Mouse (Mus musculus) neural tube, embryonic 15.5 days (tissue): ENCODE results near the gene Ep300. TPM values are rescaled to one million over a fixed set of nuclear protein-coding genes. Genes with fewer than 3 reads are reported as not detected.
A peak's percentile ranks its signal among the peaks of the same experiment; 100 is the strongest.

Experiments
- ATAC-seq: fragments of 200-750 bp; cut with Nextera tagmentation; 2 replicates; pipeline ENCODE4 v1.8.0; 2017; ENCODE audit warnings: mild to moderate bottlenecking, moderate TSS enrichment, moderate library complexity; ENCODE audit not compliant: low FRiP score
- H3K27ac ChIP-seq: fragments of 300-500 bp; sonication (generic); replicated peaks from 2 replicates; pipeline ENCODE4 v1.5.1; 2015; ENCODE audit warnings: mild to moderate bottlenecking, inconsistent platforms
- H3K27me3 ChIP-seq: fragments of 300-500 bp; sonication (generic); replicated peaks from 2 replicates; pipeline ENCODE4 v1.6.1; 2015; ENCODE audit warnings: inconsistent platforms
- H3K36me3 ChIP-seq: fragments of 300-500 bp; sonication (generic); 2 replicates; pipeline ENCODE4 v1.6.1; 2015; ENCODE audit warnings: inconsistent platforms
- H3K4me1 ChIP-seq: fragments of 300-500 bp; sonication (generic); 2 replicates; pipeline ENCODE4 v1.6.1; 2015; ENCODE audit warnings: inconsistent platforms
- H3K4me2 ChIP-seq: fragments of 300-500 bp; sonication (generic); 2 replicates; pipeline ENCODE4 v1.6.1; 2015; ENCODE audit warnings: inconsistent platforms, mild to moderate bottlenecking, moderate library complexity
- H3K4me3 ChIP-seq: fragments of 300-500 bp; sonication (generic); replicated peaks from 2 replicates; pipeline ENCODE4 v1.5.1; 2015; ENCODE audit warnings: mild to moderate bottlenecking, inconsistent platforms
- H3K9ac ChIP-seq: fragments of 300-500 bp; sonication (generic); replicated peaks from 2 replicates; pipeline ENCODE4 v1.6.1; 2015; ENCODE audit warnings: mild to moderate bottlenecking, inconsistent platforms
- H3K9me3 ChIP-seq: fragments of 300-500 bp; sonication (generic); replicated peaks from 2 replicates; pipeline ENCODE4 v1.6.1; 2016; ENCODE audit warnings: inconsistent platforms
- WGBS: fragments of 180-500 bp; shearing (Covaris S2); methylation state at CpG from one replicate; pipeline ENCODE4 v1.1.7; 2015; ENCODE audit warnings: mixed read lengths; 5-methylcytosine and 5-hydroxymethylcytosine counted together
- polyA plus RNA-seq: library from polyadenylated mRNA; unstranded; fragments of >200 nt; fragmentation: Nextera tagmentation; extraction: Ambion mirVana; gene quantifications from 2 replicates; pipeline ENCODE4 v1.2.1, GENCODE M21; 2015

The Ep300 gene
- polyA plus RNA-seq, 1 experiment from 2014 or later = 20.0 TPM

DNA sequence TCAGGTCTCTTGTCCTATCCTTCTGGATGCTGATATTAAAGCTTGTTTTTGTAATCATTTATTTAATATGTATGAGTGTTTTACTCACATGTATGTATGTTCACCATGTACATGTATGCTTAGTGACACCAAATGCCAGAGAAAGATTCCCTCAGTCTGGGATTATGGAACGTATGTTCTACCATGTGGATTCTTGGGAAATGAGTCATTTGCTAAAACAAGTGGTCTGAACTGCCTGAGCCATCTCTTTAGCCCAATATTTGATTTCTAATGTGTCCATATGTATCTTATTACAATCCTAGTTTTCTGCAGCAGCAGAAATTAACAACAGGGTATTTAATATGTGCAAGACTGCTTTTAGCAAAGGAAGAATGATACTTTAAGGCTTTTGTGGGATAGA lies 20.1 kb downstream of the Ep300 start:
- WGBS = 69% methylated on average over 1 of the region's 1 CpGs

GRCm38 (mm10) chr15:81606634-81607033 lies 21.5 kb downstream of the Ep300 start:
- no peak overlapping the region for H3K9ac ChIP-seq
- peaks cover 45% of the 10 kb centered on the region for H3K36me3 ChIP-seq
- H3K27ac ChIP-seq = no peak overlapping the region
- H3K4me3 ChIP-seq = no peak overlapping the region
- H3K9me3 ChIP-seq = no peaks in the 10 kb centered on the region
- no peak overlapping the region for H3K4me2 ChIP-seq
- H3K4me1 ChIP-seq = no peaks in the 10 kb centered on the region
- ATAC-seq = no peak
- no peaks in the 10 kb centered on the region for H3K27me3 ChIP-seq
- WGBS = 95% methylated on average over 1 of the region's 1 CpGs

More for the DNA sequence above, 20.1 kb downstream of the Ep300 start:
- Histone ChIP-seq H3K4me2 (no peak overlapping the region), H3K27ac (no peak overlapping the region), H3K36me3 (peaks cover 39% of the 10 kb centered on the region), H3K9me3 (no peaks in the 10 kb centered on the region), H3K9ac (no peak overlapping the region), H3K27me3 (no peaks in the 10 kb centered on the region), H3K4me1 (no peaks in the 10 kb centered on the region), H3K4me3 (no peak overlapping the region)
- no peak for ATAC-seq

DNA sequence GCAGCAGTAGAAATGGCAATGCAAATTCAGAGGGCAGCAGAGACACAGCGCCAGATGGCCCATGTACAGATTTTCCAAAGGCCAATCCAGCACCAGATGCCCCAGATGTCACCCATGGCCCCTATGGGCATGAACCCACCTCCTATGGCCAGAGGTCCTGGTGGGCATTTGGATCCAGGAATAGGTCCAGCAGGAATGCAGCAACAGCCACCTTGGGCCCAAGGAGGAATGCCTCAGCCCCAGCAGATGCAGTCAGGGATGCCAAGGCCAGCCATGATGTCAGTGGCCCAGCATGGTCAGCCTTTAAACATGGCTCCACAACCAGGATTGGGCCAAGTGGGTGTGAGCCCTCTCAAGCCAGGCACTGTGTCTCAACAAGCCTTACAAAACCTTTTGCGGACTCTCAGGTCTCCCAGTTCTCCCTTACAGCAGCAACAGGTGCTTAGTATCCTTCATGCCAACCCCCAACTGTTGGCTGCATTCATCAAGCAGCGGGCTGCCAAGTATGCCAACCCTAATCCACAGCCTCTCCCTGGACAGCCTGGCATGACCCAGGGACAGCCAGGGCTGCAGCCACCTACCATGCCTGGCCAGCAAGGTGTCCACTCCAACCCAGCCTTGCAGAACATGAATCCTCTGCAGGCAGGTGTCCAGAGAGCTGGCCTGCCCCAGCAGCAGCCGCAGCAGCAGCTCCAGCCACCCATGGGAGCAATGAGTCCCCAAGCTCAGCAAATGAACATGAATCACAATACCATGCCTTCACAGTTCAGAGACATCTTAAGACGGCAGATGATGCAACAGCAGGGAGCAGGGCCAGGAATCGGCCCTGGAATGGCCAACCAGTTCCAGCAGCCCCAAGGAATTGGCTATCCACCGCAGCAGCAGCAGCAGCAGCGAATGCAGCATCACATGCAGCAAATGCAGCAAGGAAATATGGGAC lies 64.6 kb downstream of the Ep300 start:
- no peaks in the 10 kb centered on the region for H3K27me3 ChIP-seq
- ATAC-seq = no peak
- no peak overlapping the region for H3K4me2 ChIP-seq
- 92% methylated on average over 8 of the region's 8 CpGs for WGBS
- H3K4me1 ChIP-seq = no peaks in the 10 kb centered on the region
- no peak overlapping the region for H3K4me3 ChIP-seq
- H3K36me3 ChIP-seq = peaks cover 66% of the 10 kb centered on the region
- no peaks in the 10 kb centered on the region for H3K9me3 ChIP-seq
- H3K9ac ChIP-seq = no peak overlapping the region
- no peak overlapping the region for H3K27ac ChIP-seq

- no peak for ATAC-seq
These were observed 65.5 kb downstream of the Ep300 start for GRCm38 (mm10) chr15:81650636-81651035.

GRCm38 (mm10) chr15:81661701-81662100 lies 76.5 kb downstream of the Ep300 start:
- 95% methylated on average over 2 of the region's 2 CpGs for WGBS
- H3K4me2 ChIP-seq = no peak overlapping the region
- ATAC-seq = no peak
- no peak overlapping the region for H3K9ac ChIP-seq
- H3K27me3 ChIP-seq = no peaks in the 10 kb centered on the region
- H3K36me3 ChIP-seq = no peaks in the 10 kb centered on the region
- H3K4me1 ChIP-seq = peaks cover 15% of the 10 kb centered on the region
- H3K9me3 ChIP-seq = no peaks in the 10 kb centered on the region
- H3K27ac ChIP-seq = no peak overlapping the region
- no peak overlapping the region for H3K4me3 ChIP-seq

More at GRCm38 (mm10) chr15:81650636-81651035, 65.5 kb downstream of the Ep300 start:
- H3K27me3 ChIP-seq = no peaks in the 10 kb centered on the region
- WGBS = 85% methylated on average over 7 of the region's 7 CpGs
- no peak overlapping the region for H3K9ac ChIP-seq
- no peaks in the 10 kb centered on the region for H3K4me1 ChIP-seq
- H3K27ac ChIP-seq = no peak overlapping the region
- H3K4me3 ChIP-seq = no peak overlapping the region
- H3K4me2 ChIP-seq = no peak overlapping the region
- H3K9me3 ChIP-seq = no peaks in the 10 kb centered on the region
- peaks cover 58% of the 10 kb centered on the region for H3K36me3 ChIP-seq

- H3K27ac ChIP-seq = no peak overlapping the region
- H3K4me2 ChIP-seq = peak overlapping the region; percentile 91
- peaks cover 13% of the 10 kb centered on the region for H3K36me3 ChIP-seq
- no peaks in the 10 kb centered on the region for H3K27me3 ChIP-seq
- no peak overlapping the region for H3K9ac ChIP-seq
- 59% methylated on average over 10 of the region's 10 CpGs for WGBS
- no peaks in the 10 kb centered on the region for H3K9me3 ChIP-seq
- ATAC-seq = peak; percentile 29; the same call in 1 of the 2 replicates
- H3K4me3 ChIP-seq = peak overlapping the region; percentile 81
- H3K4me1 ChIP-seq = peaks cover 15% of the 10 kb centered on the region
These were observed 78.1 kb downstream of the Ep300 start for GRCm38 (mm10) chr15:81663281-81663680.

DNA sequence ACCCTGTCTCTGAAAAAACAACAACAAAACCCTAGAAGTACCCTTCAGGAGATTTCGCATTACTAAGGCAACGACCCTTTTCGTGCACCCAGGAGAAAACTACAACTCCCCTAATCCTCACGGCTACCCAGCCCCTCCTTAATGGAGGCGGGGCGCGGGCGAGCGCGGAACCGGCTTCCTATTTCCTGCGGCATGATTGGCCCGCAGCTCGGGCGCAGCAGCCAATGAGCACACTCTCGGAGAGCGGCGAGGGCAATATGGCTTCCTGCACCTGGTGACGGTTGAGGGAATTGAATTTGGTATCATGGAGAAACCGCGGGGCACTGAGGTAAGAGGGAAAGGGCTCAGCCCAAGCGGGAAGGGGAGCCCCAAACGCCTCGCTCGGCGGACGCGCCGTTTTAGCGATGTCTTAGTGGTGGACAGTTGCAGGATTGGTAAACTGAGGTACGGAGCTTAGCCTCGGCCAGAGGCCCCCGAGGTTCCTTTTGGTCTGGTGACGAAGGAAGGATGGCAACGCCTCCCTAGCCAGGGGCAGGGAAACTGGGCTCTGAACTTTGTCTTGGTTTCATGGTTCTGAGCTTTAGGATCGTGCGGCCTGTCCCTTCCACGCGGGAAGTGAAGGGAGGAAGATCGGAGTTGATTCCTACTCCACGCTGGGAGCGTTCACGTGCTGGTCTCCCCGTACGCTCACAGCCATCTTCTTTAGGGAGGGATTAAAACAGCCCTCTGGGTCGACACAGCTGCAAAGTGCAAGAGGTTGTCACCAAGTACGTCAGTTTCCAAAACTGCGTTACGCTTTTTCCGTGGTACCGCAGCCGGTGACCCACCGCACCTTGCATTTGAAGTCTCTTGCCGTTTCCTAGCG lies 78.8 kb downstream of the Ep300 start, which contains the start of gene L3mbtl2:
Gene L3mbtl2, plus strand, starts transcription at position 193 of the 865 bp plus-strand sequence.
- Histone ChIP-seq H3K4me1 (peaks cover 15% of the 10 kb centered on the region), H3K27ac (peak within 1 kb of the TSS; percentile 56), H3K4me2 (peak within 1 kb of the TSS; percentile 91), H3K9me3 (no peaks in the 10 kb centered on the region), H3K9ac (peak within 1 kb of the TSS; percentile 63), H3K27me3 (no peaks in the 10 kb centered on the region), H3K36me3 (peaks cover 19% of the 10 kb centered on the region), H3K4me3 (peak within 1 kb of the TSS; percentile 81)
- under 1% methylated on average over 55 of the region's 55 CpGs for WGBS
- ATAC-seq = peak; percentile 99

- Histone ChIP-seq H3K27ac (no peak overlapping the region), H3K4me1 (peaks cover 15% of the 10 kb centered on the region), H3K4me2 (no peak overlapping the region), H3K36me3 (peaks cover 35% of the 10 kb centered on the region), H3K9me3 (no peaks in the 10 kb centered on the region), H3K9ac (no peak overlapping the region), H3K4me3 (no peak overlapping the region), H3K27me3 (no peaks in the 10 kb centered on the region)
- ATAC-seq = no peak
- 93% methylated on average over 10 of the region's 10 CpGs for WGBS
These were observed 81.8 kb downstream of the Ep300 start for GRCm38 (mm10) chr15:81666957-81667356.

GRCm38 (mm10) chr15:81670231-81670640 lies 85.1 kb downstream of the Ep300 start:
- H3K27ac ChIP-seq = no peak overlapping the region
- no peak for ATAC-seq
- 86% methylated on average over 4 of the region's 4 CpGs for WGBS
- H3K4me1 ChIP-seq = peaks cover 6% of the 10 kb centered on the region; the same call in 1 of the 2 replicates
- H3K36me3 ChIP-seq = peaks cover 47% of the 10 kb centered on the region
- no peaks in the 10 kb centered on the region for H3K9me3 ChIP-seq
- H3K27me3 ChIP-seq = no peaks in the 10 kb centered on the region
- no peak overlapping the region for H3K9ac ChIP-seq
- no peak overlapping the region for H3K4me2 ChIP-seq
- no peak overlapping the region for H3K4me3 ChIP-seq

DNA sequence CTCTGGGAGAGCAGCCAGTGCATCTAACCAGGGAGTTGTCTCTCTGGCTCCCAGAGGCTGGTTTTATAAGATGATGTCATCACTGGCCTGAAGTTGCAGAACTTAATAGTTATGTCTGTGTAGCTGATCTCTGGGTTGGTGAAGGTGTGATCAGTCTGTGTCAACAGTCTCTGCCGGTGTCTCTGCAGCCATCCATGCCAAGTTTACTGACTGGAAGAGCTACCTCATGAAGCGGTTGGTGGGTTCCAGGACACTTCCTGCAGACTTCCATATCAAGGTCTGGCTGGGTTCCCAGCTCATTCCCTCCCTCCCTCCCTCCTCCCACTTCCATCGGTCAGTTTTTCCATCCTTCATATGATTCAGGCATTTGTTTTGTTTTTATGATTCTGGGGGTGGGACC lies 91.5 kb downstream of the Ep300 start:
- Histone ChIP-seq H3K9ac (no peak overlapping the region), H3K4me2 (no peak overlapping the region), H3K36me3 (peaks cover 56% of the 10 kb centered on the region), H3K9me3 (no peaks in the 10 kb centered on the region), H3K4me3 (no peak overlapping the region), H3K27me3 (no peaks in the 10 kb centered on the region), H3K4me1 (no peaks in the 10 kb centered on the region), H3K27ac (no peak overlapping the region)
- WGBS = 90% methylated on average over 3 of the region's 3 CpGs
- ATAC-seq = no peak

DNA sequence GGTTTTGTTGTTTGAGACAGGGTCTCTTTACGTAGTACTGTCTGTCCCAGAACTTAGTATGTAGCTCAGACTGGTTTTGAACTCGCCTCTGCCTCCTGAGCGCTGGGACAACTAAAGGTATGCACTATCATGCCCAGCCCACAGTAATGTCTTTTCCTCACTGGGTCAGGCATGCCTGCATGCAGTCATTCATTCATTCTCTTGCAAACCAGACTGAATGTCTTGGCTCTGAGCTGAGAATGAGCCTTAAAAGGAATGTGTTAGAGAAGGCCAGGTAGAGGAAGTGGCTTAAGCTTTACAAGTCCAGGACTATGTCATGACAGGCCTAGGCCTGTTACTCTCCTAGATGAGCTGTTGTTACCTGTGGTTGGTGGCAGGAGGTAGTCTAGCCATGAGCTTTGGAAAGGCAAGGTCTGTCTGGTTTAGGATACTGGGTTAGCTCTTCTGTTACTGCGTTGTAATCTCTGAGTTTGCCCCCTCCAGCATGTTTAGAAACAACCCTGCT lies 95.2 kb downstream of the Ep300 start:
- Histone ChIP-seq H3K4me2 (no peak overlapping the region), H3K9me3 (no peaks in the 10 kb centered on the region), H3K4me3 (no peak overlapping the region), H3K36me3 (peaks cover 81% of the 10 kb centered on the region), H3K4me1 (no peaks in the 10 kb centered on the region), H3K27ac (no peak overlapping the region), H3K27me3 (no peaks in the 10 kb centered on the region), H3K9ac (no peak overlapping the region)
- no peak for ATAC-seq
- 93% methylated on average over 4 of the region's 4 CpGs for WGBS
